Mouse (Mus musculus) CH12.LX (cell line): Measurements from ENCODE around the gene Dcaf15.

Experiments used
- CTCF ChIP-seq, 2 experiments: IDR thresholded peaks in 1 of 2; conservative IDR thresholded peaks in 1 of 2; 2 replicates each; pipeline ENCODE4 v1.5.1; 2011 to 2012; ENCODE audit warnings: low read depth in 2 of 2, low read length in 2 of 2, improper control_type of control experiment in 1 of 2, inconsistent platforms in 1 of 2, mild to moderate bottlenecking in 1 of 2, moderate library complexity in 1 of 2
- EP300 ChIP-seq: IDR thresholded peaks from 2 replicates; pipeline ENCODE4 v1.6.1; 2011; ENCODE audit warnings: low read length, improper control_type of control experiment
- ETS1 ChIP-seq: conservative IDR thresholded peaks from 2 replicates; pipeline ENCODE4 v1.6.1; 2012; ENCODE audit warnings: low read depth, mild to moderate bottlenecking, inconsistent platforms, low read length, improper control_type of control experiment, moderate library complexity
- IRF4 ChIP-seq: IDR thresholded peaks from 2 replicates; pipeline ENCODE4 v1.6.1; 2014; ENCODE audit warnings: low read depth, mild to moderate bottlenecking, inconsistent platforms, low read length, improper control_type of control experiment
- MEF2A ChIP-seq: IDR thresholded peaks from 2 replicates; pipeline ENCODE4 v1.6.1; 2014; ENCODE audit warnings: low read depth, mild to moderate bottlenecking, inconsistent platforms, low read length, improper control_type of control experiment, borderline replicate concordance
- NELFE ChIP-seq: IDR thresholded peaks from 2 replicates; pipeline ENCODE4 v1.6.1; 2011; ENCODE audit warnings: low read depth, low read length, improper control_type of control experiment
- POLR2A ChIP-seq: IDR thresholded peaks from 2 replicates; pipeline ENCODE4 v1.6.1; 2011; ENCODE audit warnings: low read depth, mild to moderate bottlenecking, improper control_type of control experiment, low read length
- RCOR1 ChIP-seq: conservative IDR thresholded peaks from 2 replicates; pipeline ENCODE4 v1.6.1; 2012; ENCODE audit warnings: low read depth, mild to moderate bottlenecking, inconsistent platforms, low read length, improper control_type of control experiment
- TBP ChIP-seq: conservative IDR thresholded peaks from 2 replicates; pipeline ENCODE4 v1.6.1; 2011; ENCODE audit warnings: low read depth, low read length, improper control_type of control experiment
- TCF12 ChIP-seq: IDR thresholded peaks from 2 replicates; pipeline ENCODE4 v1.6.1; 2014; ENCODE audit warnings: low read depth, mild to moderate bottlenecking, inconsistent platforms, low read length, improper control_type of control experiment
- USF1 ChIP-seq: IDR thresholded peaks from 2 replicates; pipeline ENCODE4 v1.6.1; 2014; ENCODE audit warnings: low read depth, mild to moderate bottlenecking, inconsistent platforms, low read length, improper control_type of control experiment
- USF2 ChIP-seq: conservative IDR thresholded peaks from 2 replicates; pipeline ENCODE4 v1.6.1; 2011; ENCODE audit warnings: low read depth, low read length, improper control_type of control experiment
- ZC3H11A ChIP-seq: IDR thresholded peaks from 2 replicates; pipeline ENCODE4 v1.6.1; 2012; ENCODE audit warnings: low read depth, mild to moderate bottlenecking, inconsistent platforms, low read length, improper control_type of control experiment
- ZNF384 ChIP-seq: IDR thresholded peaks from 2 replicates; pipeline ENCODE4 v1.6.1; 2012; ENCODE audit warnings: low read depth, low read length, improper control_type of control experiment, inconsistent platforms

- no peak for TF ChIP-seq ZC3H11A
- TF ChIP-seq CTCF (conservative IDR thresholded peaks at IDR 0.05 in 1 of 2, IDR thresholded peaks at IDR 0.05 in 1 of 2; ENCODE audit: low read depth in 2 of 2, low read length in 2 of 2) = no peak
- TF ChIP-seq IRF4 = no peak
- TF ChIP-seq NELFE = no peak
- no peak for TF ChIP-seq POLR2A
- TF ChIP-seq USF1 = no peak
- no peak for TF ChIP-seq MEF2A
- no peak for TF ChIP-seq TCF12
- no peak for TF ChIP-seq EP300
- no peak for TF ChIP-seq RCOR1
- no peak for TF ChIP-seq TBP
- no peak for TF ChIP-seq USF2
- TF ChIP-seq ETS1 = no peak
- no peak for TF ChIP-seq ZNF384
Observed at GRCm38 (mm10) chr8:84073230-84073976, 31.2 kb downstream of the Dcaf15 start.
